Mouse (Mus musculus) spleen, postnatal 36 days (tissue): ENCODE results near the gene Cd300ld3.
"Not testable (repeated sequence)": the region's sequence is repeated elsewhere in the genome, so short reads cannot be mapped to it uniquely, and the experiment has no call there.

Experiments used
- DNase-seq, 2 experiments: peaks; one replicate each; pipeline ENCODE4 v3.0.0; 2022; ENCODE audit warnings: low spot score in 2 of 2, mixed read lengths in 1 of 2

The Cd300ld3 gene

DNA sequence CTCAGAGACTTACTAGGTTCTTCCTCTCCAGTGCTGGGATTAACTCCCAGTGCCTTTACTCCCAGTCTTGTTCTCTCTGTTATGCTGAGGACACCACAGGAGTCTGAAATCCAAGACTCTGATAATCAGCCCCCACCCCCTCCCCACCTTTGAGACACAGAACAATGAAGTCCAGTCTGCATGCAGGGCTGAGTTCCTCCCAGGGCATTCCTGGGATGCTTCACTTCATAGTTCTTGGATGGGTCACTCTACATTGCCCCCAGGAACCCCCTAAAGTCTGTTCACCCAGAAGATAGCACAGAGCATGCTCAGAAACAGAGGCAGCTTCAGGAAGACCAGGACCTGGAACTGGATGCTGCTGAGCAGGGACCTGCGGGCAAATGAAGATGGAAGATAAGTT, 4.8 kb upstream of the Cd300ld3 start:
- no peak for DNase-seq

DNA sequence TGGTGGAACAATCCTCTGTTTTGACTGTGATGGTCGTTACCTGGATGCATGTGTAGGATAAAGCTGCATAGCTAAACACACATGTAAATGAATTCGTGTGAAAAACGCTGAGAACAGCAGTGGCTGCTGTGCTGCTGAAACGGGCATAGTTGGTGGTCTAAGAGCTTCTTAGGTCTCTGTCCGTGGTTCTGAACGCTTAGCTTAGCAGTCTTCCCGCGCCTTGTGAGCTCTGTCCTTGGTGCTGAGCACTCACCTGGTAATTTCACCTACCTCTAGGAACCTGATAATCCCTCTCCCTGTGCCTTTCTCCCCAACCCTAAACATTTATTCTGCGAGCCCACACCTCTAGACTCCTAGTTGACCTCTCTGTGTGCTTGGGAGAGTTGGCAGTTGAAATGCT, 4.0 kb upstream of the Cd300ld3 start:
- no peak for DNase-seq

DNA sequence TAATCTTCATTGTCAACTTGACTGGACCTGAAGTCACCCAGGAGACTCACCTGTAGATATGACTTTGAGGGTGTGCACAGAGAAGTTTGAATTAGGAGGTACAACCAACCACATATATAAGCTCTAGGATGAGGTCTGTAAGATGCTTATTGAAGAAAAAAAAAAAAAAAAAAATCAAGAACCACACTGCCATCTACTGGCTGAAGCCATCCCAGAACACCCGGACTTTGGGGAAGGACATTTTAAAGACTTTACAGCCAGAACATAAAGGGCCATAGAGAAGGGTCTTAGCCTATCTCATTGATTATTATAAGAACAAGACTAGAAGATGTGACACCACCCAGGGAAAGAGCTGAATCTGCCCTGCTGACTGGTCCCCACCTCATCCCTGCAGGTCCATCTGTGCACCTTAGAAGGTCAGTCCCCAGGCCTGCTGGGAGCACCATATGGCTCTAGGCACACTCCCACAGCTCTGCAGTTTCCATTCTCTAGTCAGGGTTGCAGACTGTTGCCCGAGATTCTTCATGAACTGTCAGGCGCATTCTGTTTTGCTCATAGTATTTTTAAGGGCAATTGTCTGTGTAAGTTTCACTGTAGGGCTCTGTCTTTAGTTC, 1.2 kb upstream of the Cd300ld3 start:
- no peak for DNase-seq

DNA sequence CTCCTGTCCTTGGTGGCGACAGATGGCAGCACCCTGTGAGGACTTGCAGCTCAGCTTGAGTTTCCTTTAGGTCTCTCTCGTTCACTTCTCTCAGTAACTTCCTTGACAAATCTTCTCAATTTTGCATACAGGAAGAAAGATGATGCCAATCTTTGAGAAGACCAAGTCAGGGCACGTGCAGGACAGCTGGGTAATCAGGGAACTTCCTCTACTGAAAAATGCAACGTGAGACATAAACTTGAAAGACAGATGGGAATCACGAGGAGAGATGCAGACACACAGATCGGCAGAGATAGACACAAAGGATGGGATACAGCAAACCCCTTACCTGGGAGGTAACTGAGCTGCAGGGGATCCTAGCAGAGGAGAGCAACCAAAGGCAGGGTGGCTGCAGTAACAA, 10.5 kb downstream of the Cd300ld3 start, which contains the start of gene Cd300ld5:
Gene Cd300ld5, minus strand, starts transcription at position 101 of the 400 bp plus-strand sequence.
- not testable (repeated sequence) for DNase-seq

DNA sequence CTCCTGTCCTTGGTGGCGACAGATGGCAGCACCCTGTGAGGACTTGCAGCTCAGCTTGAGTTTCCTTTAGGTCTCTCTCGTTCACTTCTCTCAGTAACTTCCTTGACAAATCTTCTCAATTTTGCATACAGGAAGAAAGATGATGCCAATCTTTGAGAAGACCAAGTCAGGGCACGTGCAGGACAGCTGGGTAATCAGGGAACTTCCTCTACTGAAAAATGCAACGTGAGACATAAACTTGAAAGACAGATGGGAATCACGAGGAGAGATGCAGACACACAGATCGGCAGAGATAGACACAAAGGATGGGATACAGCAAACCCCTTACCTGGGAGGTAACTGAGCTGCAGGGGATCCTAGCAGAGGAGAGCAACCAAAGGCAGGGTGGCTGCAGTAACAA, 21.3 kb downstream of the Cd300ld3 start, which contains the start of gene Cd300ld4:
Gene Cd300ld4, minus strand, starts transcription at position 101 of the 400 bp plus-strand sequence.
- not testable (repeated sequence) for DNase-seq

DNA sequence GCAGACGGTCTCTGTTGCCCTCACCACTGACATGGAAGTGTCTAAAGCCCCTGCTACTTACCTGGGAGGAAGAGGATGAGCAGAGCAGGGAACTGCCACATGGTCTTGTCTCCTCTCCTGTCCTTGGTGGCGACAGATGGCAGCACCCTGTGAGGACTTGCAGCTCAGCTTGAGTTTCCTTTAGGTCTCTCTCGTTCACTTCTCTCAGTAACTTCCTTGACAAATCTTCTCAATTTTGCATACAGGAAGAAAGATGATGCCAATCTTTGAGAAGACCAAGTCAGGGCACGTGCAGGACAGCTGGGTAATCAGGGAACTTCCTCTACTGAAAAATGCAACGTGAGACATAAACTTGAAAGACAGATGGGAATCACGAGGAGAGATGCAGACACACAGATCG, 32.1 kb downstream of the Cd300ld3 start, which contains the start of gene Cd300ld2:
Gene Cd300ld2, minus strand, starts transcription at position 101 of the 400 bp plus-strand sequence.
- not testable (repeated sequence) for DNase-seq

DNA sequence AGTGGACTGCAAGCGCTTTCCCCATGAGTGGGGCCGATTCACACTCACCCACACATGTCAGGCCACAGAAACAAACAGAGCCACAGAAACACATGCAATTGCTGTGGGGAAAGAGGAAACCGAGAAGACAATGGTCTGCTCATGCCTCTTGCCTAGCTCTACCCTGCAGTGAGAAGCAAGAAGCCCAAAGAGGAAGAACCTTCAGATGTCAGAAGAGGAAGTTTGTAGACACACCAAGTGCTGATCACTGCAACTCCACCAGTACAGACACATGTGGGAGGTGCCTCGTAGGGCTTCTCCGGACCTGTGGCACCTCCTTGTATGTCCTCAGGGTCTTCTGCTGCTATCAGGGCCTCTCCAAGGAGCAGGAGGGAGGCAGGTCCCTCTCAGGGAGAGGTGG, 44.1 kb downstream of the Cd300ld3 start:
- peak; percentile 27 to 33 for DNase-seq

DNA sequence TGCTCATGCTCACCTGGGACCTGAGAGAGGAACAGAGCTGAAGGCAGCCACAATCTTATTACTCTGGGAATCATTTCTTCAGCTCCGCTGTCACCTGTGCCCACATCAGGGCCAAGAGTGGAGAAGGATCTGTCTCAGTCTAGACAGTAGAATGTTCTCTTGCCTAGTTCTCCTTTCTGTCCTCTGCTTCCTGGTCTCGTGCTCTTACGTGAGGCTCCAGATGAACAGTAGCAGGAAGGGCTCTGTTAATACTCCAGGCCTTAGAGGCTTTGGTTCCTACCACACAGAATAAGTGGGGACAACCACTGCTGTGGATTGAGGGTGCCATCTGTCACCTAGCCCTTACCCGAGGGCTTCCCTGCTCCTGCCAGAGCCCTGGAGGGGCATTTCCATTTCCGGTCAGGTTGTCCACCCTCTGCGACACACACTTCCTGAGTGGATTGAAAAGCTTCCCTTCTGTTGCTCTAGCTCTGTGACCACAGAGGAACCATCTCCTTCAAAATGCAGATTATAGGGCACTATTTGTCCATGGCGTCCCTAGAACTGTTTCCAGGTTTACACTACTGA, 46.7 kb downstream of the Cd300ld3 start, which contains the start of gene Cd300c2:
Gene Cd300c2, minus strand, starts transcription at position 407 of the 567 bp plus-strand sequence.
- DNase-seq, result no peak
